In genomic region chr3:55430022-55430549, GRCm38 (mm10) we compare ENCODE assay signal across 32 mouse cellular contexts. TPM values are rescaled to one million over a fixed set of nuclear protein-coding genes. Genes with fewer than 3 reads are reported as not detected.
DNase-seq lines count a peak whose midpoint lies in the region; ATAC-seq and TF ChIP-seq lines count a peak whose summit lies in the region.
"Had no signal": no experiment of that assay in that cellular context is flagged by ENCODE, and none has a peak within 500 bp of the region (broad histone marks: within the 10 kb centered on the region; RNA-seq: fewer than 3 reads in every experiment).

No protein-coding gene starts in this region.

- peak; percentile 50; the same call in 1 of the 2 replicates for ATAC-seq in forebrain, embryonic 14.5 days
- no peak; the same call in 1 of the 2 replicates for ATAC-seq in forebrain, embryonic 15.5 days (replicated peaks)
- peak; percentile 36; the same call in 1 of the 2 replicates for ATAC-seq in midbrain, embryonic 16.5 days
- ATAC-seq in midbrain, postnatal 0 days (ENCODE audit: low FRiP score), result no peak
- ATAC-seq: liver, embryonic 12.5 days had no signal

- no peak overlapping the region for H3K9ac ChIP-seq in forebrain, embryonic 14.5 days (ENCODE audit: low read length)
- H3K9ac ChIP-seq in forebrain, embryonic 15.5 days (replicated peaks), result no peak overlapping the region
- H3K9ac ChIP-seq in midbrain, embryonic 16.5 days (ENCODE audit: low read depth, low read length), result no peak overlapping the region
- H3K9ac ChIP-seq in midbrain, postnatal 0 days (replicated peaks; ENCODE audit: low read length, poor library complexity, severe bottlenecking), result no peak overlapping the region
- H3K9ac ChIP-seq: heart, embryonic 12.5 days; kidney, embryonic 15.5 days; limb, embryonic 13.5 days; liver, embryonic 12.5 days; midbrain, embryonic 12.5 days; neural tube, embryonic 13.5 days; stomach, embryonic 15.5 days had no signal

- H3K27ac ChIP-seq in forebrain, embryonic 14.5 days (ENCODE audit: low read depth, low read length), result no peak overlapping the region
- no peak overlapping the region for H3K27ac ChIP-seq in forebrain, embryonic 15.5 days (replicated peaks)
- peak overlapping the region; percentile 53; the same call in 1 of the 2 replicates for H3K27ac ChIP-seq in layer of hippocampus, adult 2 months
- H3K27ac ChIP-seq in midbrain, embryonic 16.5 days (ENCODE audit: low read length), result no peak overlapping the region; the same call in 1 of the 2 replicates
- no peak overlapping the region for H3K27ac ChIP-seq in midbrain, postnatal 0 days (ENCODE audit: low read depth, low read length)
- H3K27ac ChIP-seq: kidney, embryonic 15.5 days; limb, embryonic 13.5 days; liver, embryonic 12.5 days; midbrain, embryonic 12.5 days; neural tube, embryonic 13.5 days; stomach, embryonic 15.5 days had no signal

- no peaks in the 10 kb centered on the region for H3K27me3 ChIP-seq in forebrain, embryonic 14.5 days (replicated peaks; ENCODE audit: control insufficient read depth, insufficient read depth, low read length)
- H3K27me3 ChIP-seq in forebrain, embryonic 15.5 days, result no peaks in the 10 kb centered on the region
- no peaks in the 10 kb centered on the region for H3K27me3 ChIP-seq in midbrain, embryonic 16.5 days (ENCODE audit: control insufficient read depth, insufficient read depth, low read depth, low read length)
- no peaks in the 10 kb centered on the region for H3K27me3 ChIP-seq in midbrain, postnatal 0 days (ENCODE audit: insufficient read depth, low read length)
- H3K27me3 ChIP-seq: CH12.LX; heart, embryonic 12.5 days; kidney, embryonic 15.5 days; limb, embryonic 13.5 days; liver, embryonic 12.5 days; midbrain, embryonic 12.5 days; neural tube, embryonic 13.5 days; stomach, embryonic 15.5 days had no signal

- no peak for TF ChIP-seq CTCF in layer of hippocampus, adult 2 months (conservative IDR thresholded peaks at IDR 0.05)
- no peak for TF ChIP-seq CTCF in midbrain, postnatal 0 days (IDR thresholded peaks at IDR 0.05)
- TF ChIP-seq CTCF in brain, embryonic 14.5 days (IDR thresholded peaks at IDR 0.05; ENCODE audit: borderline replicate concordance, extremely low read depth, insufficient read depth, insufficient read length), result no peak

- 88% methylated on average over 2 of the region's 2 CpGs for whole genome bisulfite sequencing in forebrain, embryonic 14.5 days
- WGBS in forebrain, embryonic 15.5 days, result 71% methylated on average over 2 of the region's 2 CpGs
- WGBS in midbrain, embryonic 16.5 days, result 88% methylated on average over 2 of the region's 2 CpGs
- 87% methylated on average over 2 of the region's 2 CpGs for WGBS in midbrain, postnatal 0 days

- no peaks in the 10 kb centered on the region for H3K9me3 ChIP-seq in forebrain, embryonic 14.5 days (replicated peaks; ENCODE audit: control insufficient read depth, low read length)
- no peaks in the 10 kb centered on the region for H3K9me3 ChIP-seq in forebrain, embryonic 15.5 days
- no peaks in the 10 kb centered on the region for H3K9me3 ChIP-seq in midbrain, embryonic 16.5 days (replicated peaks; ENCODE audit: control insufficient read depth, low read length, poor library complexity, severe bottlenecking)
- no peaks in the 10 kb centered on the region for H3K9me3 ChIP-seq in midbrain, postnatal 0 days (ENCODE audit: low read length)
- H3K9me3 ChIP-seq: heart, embryonic 12.5 days; kidney, embryonic 15.5 days; limb, embryonic 13.5 days; midbrain, embryonic 12.5 days; neural tube, embryonic 13.5 days; stomach, embryonic 15.5 days had no signal

- TF ChIP-seq POLR2A in brain, embryonic 14.5 days (IDR thresholded peaks at IDR 0.05; ENCODE audit: borderline replicate concordance, extremely low read depth, insufficient read depth, insufficient read length, poor library complexity, severe bottlenecking), result no peak

- H3K4me2 ChIP-seq in forebrain, embryonic 14.5 days (ENCODE audit: low read length), result no peak overlapping the region
- H3K4me2 ChIP-seq in forebrain, embryonic 15.5 days (replicated peaks), result no peak overlapping the region
- no peak overlapping the region for H3K4me2 ChIP-seq in midbrain, embryonic 16.5 days (ENCODE audit: low read length)
- H3K4me2 ChIP-seq in midbrain, postnatal 0 days (ENCODE audit: low read depth, low read length, poor library complexity, severe bottlenecking), result no peak overlapping the region
- H3K4me2 ChIP-seq: heart, embryonic 12.5 days; kidney, embryonic 15.5 days; limb, embryonic 13.5 days; liver, embryonic 12.5 days; midbrain, embryonic 12.5 days; neural tube, embryonic 13.5 days; stomach, embryonic 15.5 days had no signal

- DNase-seq in forebrain, embryonic 14.5 days (ENCODE audit: low spot score), result no peak
- DNase-seq in layer of hippocampus, adult 2 months (ENCODE audit: low spot score in 2 of 2), result no peak
- no peak for DNase-seq in layer of hippocampus, postnatal 25 days (ENCODE audit: extremely low spot score in 1 of 2, low spot score in 1 of 2)
- DNase-seq in midbrain, postnatal 0 days (ENCODE audit: low spot score), result no peak
- peak; percentile 50 for DNase-seq in brain, embryonic 14.5 days (ENCODE audit: low read depth)
- DNase-seq: adrenal gland, postnatal 10 days; B cell, adult 2 months; heart, postnatal 10 days; kidney, adult 11 months; kidney, postnatal 36 days; lung, adult 18-20 months; retina, postnatal 1 day; thymus, postnatal 36 days had no signal

- no peaks in the 10 kb centered on the region for H3K4me1 ChIP-seq in forebrain, embryonic 14.5 days (ENCODE audit: control insufficient read depth, insufficient read depth, low read length)
- peaks cover 3% of the 10 kb centered on the region; the same call in 1 of the 2 replicates for H3K4me1 ChIP-seq in forebrain, embryonic 15.5 days
- H3K4me1 ChIP-seq in midbrain, embryonic 16.5 days (ENCODE audit: control insufficient read depth, insufficient read depth, low read length), result peaks cover 8% of the 10 kb centered on the region
- H3K4me1 ChIP-seq in midbrain, postnatal 0 days (ENCODE audit: insufficient read depth, low read length), result no peaks in the 10 kb centered on the region
- H3K4me1 ChIP-seq: heart, embryonic 12.5 days; kidney, embryonic 15.5 days; liver, embryonic 12.5 days; midbrain, embryonic 12.5 days; stomach, embryonic 15.5 days had no signal

- H3K4me3 ChIP-seq in forebrain, embryonic 14.5 days (ENCODE audit: low read depth, low read length), result no peak overlapping the region
- H3K4me3 ChIP-seq in forebrain, embryonic 15.5 days, result no peak overlapping the region
- H3K4me3 ChIP-seq in layer of hippocampus, adult 2 months, result no peak overlapping the region
- no peak overlapping the region for H3K4me3 ChIP-seq in midbrain, embryonic 16.5 days (ENCODE audit: low read depth, low read length)
- no peak overlapping the region for H3K4me3 ChIP-seq in midbrain, postnatal 0 days (ENCODE audit: low read depth, low read length)
- H3K4me3 ChIP-seq: heart, embryonic 12.5 days; kidney, embryonic 15.5 days; left cerebral cortex, adult 2 months; limb, embryonic 13.5 days; liver, embryonic 12.5 days; midbrain, embryonic 12.5 days; myocyte; neural tube, embryonic 13.5 days; stomach, embryonic 15.5 days had no signal

- no peaks in the 10 kb centered on the region for H3K36me3 ChIP-seq in forebrain, embryonic 14.5 days (ENCODE audit: control insufficient read depth, insufficient read depth, low read length)
- no peaks in the 10 kb centered on the region for H3K36me3 ChIP-seq in forebrain, embryonic 15.5 days
- H3K36me3 ChIP-seq in midbrain, embryonic 16.5 days (ENCODE audit: control insufficient read depth, insufficient read depth, low read length), result no peaks in the 10 kb centered on the region
- H3K36me3 ChIP-seq in midbrain, postnatal 0 days (ENCODE audit: insufficient read depth, low read length), result no peaks in the 10 kb centered on the region
- H3K36me3 ChIP-seq: heart, embryonic 12.5 days; kidney, embryonic 15.5 days; limb, embryonic 13.5 days; liver, embryonic 12.5 days; midbrain, embryonic 12.5 days; neural tube, embryonic 13.5 days; stomach, embryonic 15.5 days had no signal

RNA-seq across cellular contexts. Expression of gene Gm21954, which starts 41.9 kb away (rescaled TPM):
- polyA plus RNA-seq in forebrain, embryonic 14.5 days (2014; fragmentation: Nextera tagmentation; extraction: Ambion mirVana), result not detected in 2 replicates
- not detected in 2 replicates for polyA plus RNA-seq in forebrain, embryonic 15.5 days (2015; fragmentation: Nextera tagmentation; extraction: Ambion mirVana)
- total RNA-seq in layer of hippocampus, adult 2 months (2021), result not detected
- not detected for total RNA-seq in layer of hippocampus, postnatal 25 days (2021)
- polyA plus RNA-seq in midbrain, embryonic 16.5 days (2015; fragmentation: Nextera tagmentation; extraction: Ambion mirVana), result not detected in 2 replicates
- not detected in 2 replicates for total RNA-seq in midbrain, postnatal 0 days (2014; rRNA removed)
- polyA plus RNA-seq in midbrain, postnatal 0 days (2015; fragmentation: Nextera tagmentation; extraction: Ambion mirVana), result not detected in 2 replicates
- polyA plus RNA-seq in brain, embryonic 14.5 days (2012; rRNA removed), result not detected in 2 replicates
- total RNA-seq: adrenal gland, postnatal 10 days; CH12.LX; gastrocnemius, adult 8-10 months; heart, postnatal 10 days; left cerebral cortex, adult 2 months; megakaryocyte, adult 5-6 weeks; MEL had no signal
- polyA plus RNA-seq: embryonic facial prominence, embryonic 14.5 days; frontal cortex, adult 2 months; gonadal fat pad, adult 2 months; heart, embryonic 12.5 days; hindbrain, embryonic 11.5 days; kidney, embryonic 15.5 days; limb, embryonic 13.5 days; liver, embryonic 12.5 days; midbrain, embryonic 12.5 days; myocyte; neural tube, embryonic 13.5 days; stomach, embryonic 15.5 days had no signal

Comparison
In these comparisons a context has a peak if more than half of its experiments do, and no peak if none do; other contexts are left out.
1. ATAC-seq: peak in forebrain, embryonic 14.5 days (single experiment) and midbrain, embryonic 16.5 days (single experiment); none in forebrain, embryonic 15.5 days (single experiment) and midbrain, postnatal 0 days (single experiment).